Mouse (Mus musculus): ENCODE measurements around the gene Olfr328. TPM values are rescaled to one million over a fixed set of nuclear protein-coding genes. Genes with fewer than 3 reads are reported as not detected.
"Not testable (repeated sequence)": the region's sequence is repeated elsewhere in the genome, so short reads cannot be mapped to it uniquely, and the experiment has no call there.

Gene Olfr328
- polyA plus RNA-seq, 1 experiment from 2014 or later = not detected

DNA sequence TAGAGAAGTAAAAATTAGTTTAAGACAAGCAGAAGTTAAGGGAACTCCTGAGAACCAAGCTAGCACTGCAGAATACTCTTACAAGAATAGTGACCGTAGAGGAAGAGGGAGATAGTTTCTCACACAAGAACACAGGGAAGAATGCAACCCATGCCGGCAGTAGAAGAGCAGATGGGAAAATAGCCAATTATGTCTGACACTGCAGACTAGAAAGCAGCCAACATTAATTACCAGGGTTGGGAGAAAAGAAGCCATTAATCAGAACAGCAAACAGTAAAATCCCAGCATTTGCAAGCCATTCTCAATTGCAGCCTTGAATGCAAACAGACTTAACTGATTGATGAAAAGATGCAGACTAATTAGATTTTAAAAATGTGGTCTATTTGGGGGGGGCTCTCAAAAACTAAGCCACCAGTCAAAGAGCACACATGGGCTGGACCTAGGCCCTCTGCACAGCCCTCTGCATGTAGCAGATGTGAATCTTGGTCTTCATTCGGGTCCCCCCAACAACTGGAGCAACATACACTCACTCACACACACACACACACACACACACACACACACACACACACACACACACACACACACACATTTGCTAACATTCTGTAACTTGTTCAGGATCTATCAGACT is 33.3 kb upstream of the Olfr328 start:
- H3K9me3 ChIP-seq (ENCODE audit: control insufficient read depth, low read length) = no peaks in the 10 kb centered on the region
- no peaks in the 10 kb centered on the region for H3K36me3 ChIP-seq (ENCODE audit: control insufficient read depth, insufficient read depth, low read length)
- ATAC-seq (ENCODE audit: insufficient number of reproducible peaks, insufficient read depth, low FRiP score, low read depth) = no peak
- H3K27ac ChIP-seq (replicated peaks in 1 of 2; ENCODE audit: control insufficient read depth in 1 of 2, insufficient read depth in 1 of 2, low read depth in 2 of 2, low read length in 2 of 2) = no peak overlapping the region
- H3K4me1 ChIP-seq (ENCODE audit: control insufficient read depth in 2 of 2, insufficient read depth in 2 of 2, low read length in 2 of 2) = no peaks in the 10 kb centered on the region
- 68% methylated on average over 3 of the region's 3 CpGs for WGBS
- H3K4me2 ChIP-seq (ENCODE audit: low read length) = no peak overlapping the region
- H3K27me3 ChIP-seq (ENCODE audit: control insufficient read depth, insufficient read depth, low read length) = no peaks in the 10 kb centered on the region
- no peak overlapping the region for H3K9ac ChIP-seq (ENCODE audit: low read length)
- no peak overlapping the region for H3K4me3 ChIP-seq (ENCODE audit: control insufficient read depth in 1 of 2, insufficient read depth in 1 of 2, low read depth in 1 of 2, low read length in 2 of 2)

DNA sequence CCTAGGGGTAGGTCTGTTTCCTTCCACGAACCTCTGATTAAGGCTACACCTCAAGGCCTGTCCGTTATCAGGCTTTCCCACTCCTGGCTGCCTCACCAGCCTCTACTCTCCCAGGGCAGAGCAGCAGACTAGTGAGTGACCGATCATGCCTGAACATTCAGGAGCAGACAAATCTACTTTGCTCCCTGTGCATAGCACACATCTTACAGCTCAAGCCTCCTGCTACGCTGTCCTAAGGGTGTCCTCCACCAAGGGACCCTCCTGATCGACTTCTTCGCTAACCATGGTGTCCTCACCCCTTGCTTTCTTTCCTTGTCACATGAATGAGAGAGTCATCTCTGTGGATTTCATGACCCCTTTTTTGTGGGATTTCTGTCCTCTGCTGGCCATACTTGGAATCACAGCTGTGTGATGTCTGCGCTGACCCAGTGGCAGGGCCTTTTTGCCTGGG is 32.5 kb upstream of the Olfr328 start:
- no peak overlapping the region for H3K4me3 ChIP-seq (ENCODE audit: control insufficient read depth in 1 of 2, insufficient read depth in 1 of 2, low read depth in 1 of 2, low read length in 2 of 2)
- no peak for ATAC-seq (ENCODE audit: insufficient number of reproducible peaks, insufficient read depth, low FRiP score, low read depth)
- H3K4me2 ChIP-seq (ENCODE audit: low read length) = no peak overlapping the region
- no peaks in the 10 kb centered on the region for H3K4me1 ChIP-seq (ENCODE audit: control insufficient read depth in 2 of 2, insufficient read depth in 2 of 2, low read length in 2 of 2)
- H3K27ac ChIP-seq (replicated peaks in 1 of 2; ENCODE audit: control insufficient read depth in 1 of 2, insufficient read depth in 1 of 2, low read depth in 2 of 2, low read length in 2 of 2) = no peak overlapping the region
- WGBS = 60% methylated on average over 7 of the region's 7 CpGs
- no peak overlapping the region for H3K9ac ChIP-seq (ENCODE audit: low read length)
- H3K36me3 ChIP-seq (ENCODE audit: control insufficient read depth, insufficient read depth, low read length) = no peaks in the 10 kb centered on the region
- H3K9me3 ChIP-seq (ENCODE audit: control insufficient read depth, low read length) = no peaks in the 10 kb centered on the region
- no peaks in the 10 kb centered on the region for H3K27me3 ChIP-seq (ENCODE audit: control insufficient read depth, insufficient read depth, low read length)

- 65% methylated on average over 8 of the region's 8 CpGs for WGBS
- no peaks in the 10 kb centered on the region for H3K9me3 ChIP-seq (ENCODE audit: control insufficient read depth, low read length)
- no peaks in the 10 kb centered on the region for H3K27me3 ChIP-seq (ENCODE audit: control insufficient read depth, insufficient read depth, low read length)
- no peak overlapping the region for H3K4me3 ChIP-seq (ENCODE audit: control insufficient read depth in 1 of 2, insufficient read depth in 1 of 2, low read depth in 1 of 2, low read length in 2 of 2)
- no peak for ATAC-seq (ENCODE audit: insufficient number of reproducible peaks, insufficient read depth, low FRiP score, low read depth)
- no peak overlapping the region for H3K4me2 ChIP-seq (ENCODE audit: low read length)
- no peak overlapping the region for H3K27ac ChIP-seq (replicated peaks in 1 of 2; ENCODE audit: control insufficient read depth in 1 of 2, insufficient read depth in 1 of 2, low read depth in 2 of 2, low read length in 2 of 2)
- H3K9ac ChIP-seq (ENCODE audit: low read length) = no peak overlapping the region
- no peaks in the 10 kb centered on the region for H3K4me1 ChIP-seq (ENCODE audit: control insufficient read depth in 2 of 2, insufficient read depth in 2 of 2, low read length in 2 of 2)
- H3K36me3 ChIP-seq (ENCODE audit: control insufficient read depth, insufficient read depth, low read length) = no peaks in the 10 kb centered on the region
These were observed 23.2 kb upstream of the Olfr328 start for GRCm38 (mm10) chr11:58578636-58579035.

- H3K4me3 ChIP-seq (ENCODE audit: control insufficient read depth in 1 of 2, insufficient read depth in 1 of 2, low read depth in 1 of 2, low read length in 2 of 2) = no peak within 1 kb of the TSS
- no peaks in the 10 kb centered on the region for H3K9me3 ChIP-seq (ENCODE audit: control insufficient read depth, low read length)
- H3K27ac ChIP-seq (replicated peaks in 1 of 2; ENCODE audit: control insufficient read depth in 1 of 2, insufficient read depth in 1 of 2, low read depth in 2 of 2, low read length in 2 of 2) = no peak within 1 kb of the TSS
- WGBS = 76% methylated on average over 1 of the region's 1 CpGs
- no peak within 1 kb of the TSS for H3K4me2 ChIP-seq (ENCODE audit: low read length)
- no peaks in the 10 kb centered on the region for H3K36me3 ChIP-seq (ENCODE audit: control insufficient read depth, insufficient read depth, low read length)
- no peak within 1 kb of the TSS for H3K9ac ChIP-seq (ENCODE audit: low read length)
- no peaks in the 10 kb centered on the region for H3K27me3 ChIP-seq (ENCODE audit: control insufficient read depth, insufficient read depth, low read length)
- ATAC-seq (ENCODE audit: insufficient number of reproducible peaks, insufficient read depth, low FRiP score, low read depth) = no peak
- H3K4me1 ChIP-seq (ENCODE audit: control insufficient read depth in 2 of 2, insufficient read depth in 2 of 2, low read length in 2 of 2) = no peaks in the 10 kb centered on the region
These were observed 22.0 kb upstream of the Olfr328 start, which contains the start of gene Olfr325 for GRCm38 (mm10) chr11:58577430-58577829. Gene Olfr325, plus strand, starts transcription at chr11:58577730.

GRCm38 (mm10) chr11:58570405-58570804 is 15.0 kb upstream of the Olfr328 start, which contains the start of gene Olfr224:
Gene Olfr224, minus strand, starts transcription at chr11:58570553.
- Histone ChIP-seq H3K36me3 (ENCODE audit: control insufficient read depth, insufficient read depth, low read length) (no peaks in the 10 kb centered on the region), H3K27ac (replicated peaks in 1 of 2; ENCODE audit: control insufficient read depth in 1 of 2, insufficient read depth in 1 of 2, low read depth in 2 of 2, low read length in 2 of 2) (no peak within 1 kb of the TSS), H3K4me3 (ENCODE audit: control insufficient read depth in 1 of 2, insufficient read depth in 1 of 2, low read depth in 1 of 2, low read length in 2 of 2) (no peak within 1 kb of the TSS), H3K4me2 (ENCODE audit: low read length) (no peak within 1 kb of the TSS), H3K4me1 (ENCODE audit: control insufficient read depth in 2 of 2, insufficient read depth in 2 of 2, low read length in 2 of 2) (no peaks in the 10 kb centered on the region), H3K9ac (ENCODE audit: low read length) (no peak within 1 kb of the TSS), H3K9me3 (ENCODE audit: control insufficient read depth, low read length) (no peaks in the 10 kb centered on the region), H3K27me3 (ENCODE audit: control insufficient read depth, insufficient read depth, low read length) (no peaks in the 10 kb centered on the region)
- ATAC-seq (ENCODE audit: insufficient number of reproducible peaks, insufficient read depth, low FRiP score, low read depth) = no peak
- WGBS = 53% methylated on average over 5 of the region's 5 CpGs

GRCm38 (mm10) chr11:58546322-58546721 is 9.1 kb downstream of the Olfr328 start, which contains the start of gene Olfr329-ps:
Gene Olfr329-ps, minus strand, starts transcription at chr11:58546422.
- Histone ChIP-seq H3K27ac (replicated peaks in 1 of 2; ENCODE audit: control insufficient read depth in 1 of 2, insufficient read depth in 1 of 2, low read depth in 2 of 2, low read length in 2 of 2) (no peak within 1 kb of the TSS), H3K9ac (ENCODE audit: low read length) (no peak within 1 kb of the TSS), H3K4me3 (ENCODE audit: control insufficient read depth in 1 of 2, insufficient read depth in 1 of 2, low read depth in 1 of 2, low read length in 2 of 2) (no peak within 1 kb of the TSS), H3K4me1 (ENCODE audit: control insufficient read depth in 2 of 2, insufficient read depth in 2 of 2, low read length in 2 of 2) (no peaks in the 10 kb centered on the region), H3K27me3 (ENCODE audit: control insufficient read depth, insufficient read depth, low read length) (no peaks in the 10 kb centered on the region), H3K9me3 (ENCODE audit: control insufficient read depth, low read length) (no peaks in the 10 kb centered on the region), H3K36me3 (ENCODE audit: control insufficient read depth, insufficient read depth, low read length) (no peaks in the 10 kb centered on the region), H3K4me2 (ENCODE audit: low read length) (no peak within 1 kb of the TSS)
- ATAC-seq (ENCODE audit: insufficient number of reproducible peaks, insufficient read depth, low FRiP score, low read depth) = no peak
- WGBS = 77% methylated on average over 5 of the region's 5 CpGs

DNA sequence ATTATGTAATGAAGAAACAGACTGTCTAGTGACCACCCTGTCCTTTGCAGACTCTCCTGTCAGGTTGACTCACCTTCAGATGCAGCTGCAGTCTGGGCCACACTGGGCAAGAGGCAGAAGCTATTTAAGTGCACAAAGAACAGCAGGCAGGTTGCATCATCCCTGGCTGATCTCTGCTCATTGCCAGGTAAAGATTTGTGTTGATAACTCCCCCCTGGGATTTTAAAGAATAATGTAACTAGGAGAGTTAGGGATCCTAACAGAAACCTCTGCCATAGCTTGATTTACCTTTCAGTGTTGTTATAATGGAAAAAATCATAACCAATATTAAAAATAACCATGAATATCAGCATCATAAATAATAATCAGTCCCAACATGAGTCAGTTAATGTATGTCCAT is 20.7 kb downstream of the Olfr328 start, which contains the start of gene Olfr330:
TSS of gene Olfr330 (minus strand) at position 101 of the 400 bp plus-strand sequence.
- not testable (repeated sequence) for H3K4me3 ChIP-seq (ENCODE audit: control insufficient read depth in 1 of 2, insufficient read depth in 1 of 2, low read depth in 1 of 2, low read length in 2 of 2); ATAC-seq (ENCODE audit: insufficient number of reproducible peaks, insufficient read depth, low FRiP score, low read depth); H3K4me2 ChIP-seq (ENCODE audit: low read length); H3K27me3 ChIP-seq (ENCODE audit: control insufficient read depth, insufficient read depth, low read length); H3K4me1 ChIP-seq (ENCODE audit: control insufficient read depth in 2 of 2, insufficient read depth in 2 of 2, low read length in 2 of 2); H3K27ac ChIP-seq (replicated peaks in 1 of 2; ENCODE audit: control insufficient read depth in 1 of 2, insufficient read depth in 1 of 2, low read depth in 2 of 2, low read length in 2 of 2); H3K36me3 ChIP-seq (ENCODE audit: control insufficient read depth, insufficient read depth, low read length); H3K9ac ChIP-seq (ENCODE audit: low read length); H3K9me3 ChIP-seq (ENCODE audit: control insufficient read depth, low read length)

DNA sequence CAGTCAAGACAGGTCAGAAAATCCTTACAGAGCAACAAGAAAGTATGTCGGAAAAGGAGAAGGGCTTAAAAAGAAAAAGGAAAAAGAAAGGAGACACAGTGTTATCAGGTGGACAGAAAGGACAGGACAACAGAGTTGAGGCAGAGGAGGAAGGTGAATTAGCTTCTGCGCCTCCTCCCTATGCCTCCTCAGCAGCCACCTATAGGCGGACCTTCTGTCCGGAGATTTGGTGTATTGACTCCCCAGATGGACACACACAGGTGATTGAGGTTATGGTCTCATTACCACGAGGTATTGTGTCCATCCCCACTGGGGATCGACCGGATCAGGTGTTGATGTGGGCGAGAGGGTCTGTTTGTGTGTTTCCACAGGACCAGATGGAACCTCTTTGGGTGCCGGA is 35.7 kb downstream of the Olfr328 start:
- H3K4me2 ChIP-seq (ENCODE audit: low read length); H3K27ac ChIP-seq (replicated peaks in 1 of 2; ENCODE audit: control insufficient read depth in 1 of 2, insufficient read depth in 1 of 2, low read depth in 2 of 2, low read length in 2 of 2); ATAC-seq (ENCODE audit: insufficient number of reproducible peaks, insufficient read depth, low FRiP score, low read depth); H3K36me3 ChIP-seq (ENCODE audit: control insufficient read depth, insufficient read depth, low read length); H3K4me1 ChIP-seq (ENCODE audit: control insufficient read depth in 2 of 2, insufficient read depth in 2 of 2, low read length in 2 of 2); H3K4me3 ChIP-seq (ENCODE audit: control insufficient read depth in 1 of 2, insufficient read depth in 1 of 2, low read depth in 1 of 2, low read length in 2 of 2); H3K9me3 ChIP-seq (ENCODE audit: control insufficient read depth, low read length); H3K9ac ChIP-seq (ENCODE audit: low read length); H3K27me3 ChIP-seq (ENCODE audit: control insufficient read depth, insufficient read depth, low read length): not testable (repeated sequence)
- WGBS = 92% methylated on average over 6 of the region's 9 CpGs
